Mouse (Mus musculus) midbrain, embryonic 15.5 days (tissue): ENCODE data around the gene Tceal1. TPM values are rescaled to one million over a fixed set of nuclear protein-coding genes. Genes with fewer than 3 reads are reported as not detected.
"Not testable (repeated sequence)": the region's sequence is repeated elsewhere in the genome, so short reads cannot be mapped to it uniquely, and the experiment has no call there.

Experiments
- ATAC-seq: fragments of 200-750 bp; cut with Nextera tagmentation; replicated peaks from 2 replicates; pipeline ENCODE4 v1.8.0; 2017; ENCODE audit warnings: moderate TSS enrichment
- H3K27ac ChIP-seq: fragments of 300-500 bp; sonication (generic); 2 replicates; pipeline ENCODE4 v1.5.1; 2015; ENCODE audit warnings: mild to moderate bottlenecking, inconsistent platforms
- H3K27me3 ChIP-seq: fragments of 300-500 bp; sonication (generic); replicated peaks from 2 replicates; pipeline ENCODE4 v1.6.1; 2015; ENCODE audit warnings: inconsistent platforms
- H3K36me3 ChIP-seq: fragments of 300-500 bp; sonication (generic); replicated peaks from 2 replicates; pipeline ENCODE4 v1.6.1; 2015; ENCODE audit warnings: inconsistent platforms
- H3K4me1 ChIP-seq: fragments of 300-500 bp; sonication (generic); 2 replicates; pipeline ENCODE4 v1.6.1; 2015; ENCODE audit warnings: inconsistent platforms
- H3K4me2 ChIP-seq: fragments of 300-500 bp; sonication (generic); 2 replicates; pipeline ENCODE4 v1.6.1; 2015; ENCODE audit warnings: inconsistent platforms, mild to moderate bottlenecking, moderate library complexity
- H3K4me3 ChIP-seq: fragments of 300-500 bp; sonication (generic); 2 replicates; pipeline ENCODE4 v1.5.1; 2015; ENCODE audit warnings: mild to moderate bottlenecking, inconsistent platforms
- H3K9ac ChIP-seq: fragments of 300-500 bp; sonication (generic); 2 replicates; pipeline ENCODE4 v1.6.1; 2015; ENCODE audit warnings: mild to moderate bottlenecking, inconsistent platforms
- H3K9me3 ChIP-seq: fragments of 300-500 bp; sonication (generic); 2 replicates; pipeline ENCODE4 v1.6.1; 2016; ENCODE audit warnings: inconsistent platforms
- WGBS: fragments of 180-500 bp; shearing (Covaris S2); methylation state at CpG from one replicate; pipeline ENCODE4 v1.1.7; 2015; ENCODE audit warnings: mixed read lengths; 5-methylcytosine and 5-hydroxymethylcytosine counted together
- polyA plus RNA-seq: library from polyadenylated mRNA; unstranded; fragments of >200 nt; fragmentation: Nextera tagmentation; extraction: Ambion mirVana; gene quantifications from 2 replicates; pipeline ENCODE4 v1.2.1, GENCODE M21; 2015

Gene Tceal1
- polyA plus RNA-seq = 21.3 and 22.1 TPM in 2 replicates

DNA sequence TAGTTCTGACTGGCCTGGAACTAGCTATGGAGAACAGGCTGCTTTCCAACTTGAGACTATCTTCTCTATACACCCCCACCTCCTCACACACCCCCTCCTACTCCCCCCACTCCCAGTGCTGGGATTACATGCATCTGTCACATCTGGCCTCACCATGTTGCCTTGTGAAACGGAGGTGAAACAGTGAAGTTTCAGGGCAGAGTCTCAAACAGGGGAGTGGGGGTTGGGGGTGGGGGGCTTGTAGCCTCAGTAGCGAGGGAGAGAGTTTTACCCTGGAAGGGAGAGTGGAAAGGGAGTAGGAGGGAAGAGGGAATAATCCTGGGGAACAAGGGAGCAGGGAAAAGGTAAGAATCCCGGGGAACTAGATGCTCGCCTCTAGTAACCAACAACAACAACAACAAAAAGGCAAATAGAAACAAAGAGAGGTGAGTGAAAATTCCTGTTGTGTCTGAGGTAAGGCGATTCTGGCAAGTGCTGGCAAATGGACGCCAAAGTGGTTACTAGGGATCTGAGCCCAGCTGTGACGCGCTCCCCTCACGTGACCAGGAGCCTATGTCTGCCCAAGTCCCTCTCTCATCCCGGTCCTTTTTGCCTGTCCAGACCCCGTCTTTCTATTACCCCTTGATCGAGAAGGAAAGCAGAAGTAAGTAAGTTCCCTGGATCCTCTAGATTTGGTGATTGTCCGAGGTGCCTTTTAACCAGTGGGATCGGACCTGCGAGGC, at the start of gene Tceal1:
Gene Tceal1, plus strand, starts transcription at position 537 of the 722 bp plus-strand sequence.
- Histone ChIP-seq H3K4me2 (peak within 1 kb of the TSS; percentile 60), H3K36me3 (no peaks in the 10 kb centered on the region), H3K9ac (peak within 1 kb of the TSS; percentile 57), H3K9me3 (no peaks in the 10 kb centered on the region), H3K27ac (peak within 1 kb of the TSS; percentile 92), H3K4me3 (peak within 1 kb of the TSS; percentile 49), H3K27me3 (no peaks in the 10 kb centered on the region), H3K4me1 (0 out of 2 replicates have a peak, but pooled peaks cover 5% of the 10 kb centered on the region)
- 34% methylated on average over 15 of the region's 15 CpGs for WGBS
- peak; percentile 98 for ATAC-seq

DNA sequence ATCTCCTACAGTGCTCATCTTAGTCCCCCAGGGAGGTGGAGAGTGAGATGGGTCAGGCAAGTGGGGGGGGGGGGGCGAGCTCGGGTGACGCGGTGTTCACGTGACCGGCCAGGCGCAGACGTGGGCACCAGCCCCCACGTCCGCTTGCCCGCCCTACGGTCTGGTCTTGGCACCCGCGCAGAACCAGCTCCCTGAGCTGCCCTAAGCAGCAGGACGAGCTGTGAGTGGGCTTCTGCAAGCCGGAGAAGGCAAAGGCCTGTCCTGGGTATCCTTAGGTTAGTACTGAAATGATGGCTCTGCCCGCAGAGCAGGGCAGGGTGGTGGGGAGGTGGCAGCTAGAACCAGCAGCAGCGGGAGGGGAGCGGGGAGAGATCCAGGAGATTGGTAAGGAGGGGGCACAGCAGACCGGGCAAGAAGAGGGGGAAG, 41.5 kb upstream of the Tceal1 start:
- Histone ChIP-seq H3K4me2 (peak overlapping the region; percentile 54), H3K27ac (peak overlapping the region; percentile 82), H3K9ac (peak overlapping the region; percentile 65), H3K9me3 (no peaks in the 10 kb centered on the region), H3K36me3 (no peaks in the 10 kb centered on the region), H3K4me1 (no peaks in the 10 kb centered on the region), H3K4me3 (peak overlapping the region; percentile 56), H3K27me3 (no peaks in the 10 kb centered on the region)
- ATAC-seq = peak; percentile 93
- 38% methylated on average over 15 of the region's 20 CpGs for WGBS

DNA sequence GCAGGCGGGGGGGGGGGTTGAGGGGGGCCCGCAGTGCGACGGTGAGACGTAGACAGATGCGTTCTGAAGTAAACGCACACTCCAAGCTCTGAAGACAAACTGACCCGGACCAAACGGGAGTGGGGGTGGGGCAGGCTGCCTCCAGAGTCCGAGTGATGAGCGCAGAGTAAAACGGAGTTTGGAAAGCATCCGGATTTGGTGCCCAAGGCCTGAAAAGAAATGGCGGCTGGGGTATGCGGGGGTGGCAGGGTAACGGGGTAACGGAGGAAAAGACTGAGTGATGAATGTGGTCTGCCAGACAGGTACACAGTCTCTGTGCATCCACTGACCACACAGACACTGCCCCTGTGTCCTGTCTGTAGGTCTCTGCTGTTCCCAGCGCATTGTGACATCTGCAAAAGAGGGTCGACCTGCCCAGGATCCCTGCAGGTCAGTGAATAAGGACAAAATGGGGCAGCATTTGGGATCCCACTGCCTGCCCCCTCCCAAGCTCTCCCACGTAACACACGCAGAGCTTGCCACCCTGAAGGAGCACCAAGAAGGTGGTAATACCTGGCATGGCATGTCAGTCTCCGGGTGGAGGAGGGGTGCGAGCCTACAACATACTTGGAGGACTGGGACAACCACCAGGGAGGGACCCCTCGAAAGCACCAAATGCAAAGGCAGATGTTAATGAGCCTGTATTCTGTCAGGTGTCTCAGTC, 40.9 kb upstream of the Tceal1 start:
- WGBS = 29% methylated on average over 24 of the region's 24 CpGs
- Histone ChIP-seq H3K4me3 (peak overlapping the region; percentile 56), H3K4me2 (peak overlapping the region; percentile 54), H3K27ac (peak overlapping the region; percentile 82), H3K9ac (peak overlapping the region; percentile 65)
- ATAC-seq = peak; percentile 83
- H3K27me3 ChIP-seq, H3K4me1 ChIP-seq, H3K9me3 ChIP-seq, H3K36me3 ChIP-seq: not testable (repeated sequence)

DNA sequence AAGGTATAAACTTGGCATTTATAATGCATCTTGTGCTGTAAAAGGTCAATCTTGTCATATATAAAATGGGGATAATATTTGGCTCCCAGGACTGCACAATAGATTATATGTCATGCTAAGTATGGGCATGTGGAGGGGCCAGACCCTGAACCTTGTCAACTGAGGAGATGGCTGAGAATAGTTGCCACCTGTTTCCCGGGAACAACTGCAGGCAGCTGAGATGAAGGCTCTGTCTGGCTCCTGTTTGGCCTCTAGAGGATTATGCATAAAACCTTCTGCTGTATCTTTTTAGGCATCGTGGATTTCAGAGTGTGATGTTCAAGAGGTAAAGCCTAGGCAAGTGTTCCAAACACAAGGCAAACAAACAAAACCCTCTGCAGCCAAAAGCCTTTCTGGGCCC, 39.0 kb upstream of the Tceal1 start:
- H3K4me1 ChIP-seq = no peaks in the 10 kb centered on the region
- H3K27me3 ChIP-seq = no peaks in the 10 kb centered on the region
- no peak overlapping the region for H3K27ac ChIP-seq
- H3K9me3 ChIP-seq = no peaks in the 10 kb centered on the region
- no peak overlapping the region for H3K9ac ChIP-seq
- no peak for ATAC-seq
- H3K4me2 ChIP-seq = no peak overlapping the region
- no peak overlapping the region for H3K4me3 ChIP-seq
- H3K36me3 ChIP-seq = no peaks in the 10 kb centered on the region
- WGBS = 46% methylated on average over 2 of the region's 2 CpGs

DNA sequence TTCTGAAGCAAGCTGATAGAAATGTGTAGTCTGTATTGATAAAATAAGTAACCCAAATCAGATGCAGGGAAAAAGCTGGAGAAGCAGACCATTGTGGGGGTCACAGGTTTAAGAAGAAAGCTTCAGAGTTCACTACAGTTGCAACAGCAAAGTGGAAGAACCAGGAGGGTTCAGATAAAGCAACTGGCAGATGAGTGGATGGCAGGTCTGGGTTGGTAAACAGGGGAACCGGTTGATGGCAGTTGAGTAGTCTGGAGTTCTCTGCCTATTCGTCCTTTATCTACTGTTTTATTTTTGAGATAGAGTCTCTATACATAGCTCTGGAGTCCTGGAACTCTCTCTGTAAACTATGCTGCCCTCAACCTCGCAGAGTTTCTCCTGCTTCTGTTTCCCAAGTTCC, 26.8 kb upstream of the Tceal1 start:
- H3K27me3 ChIP-seq = no peaks in the 10 kb centered on the region
- no peak overlapping the region for H3K27ac ChIP-seq
- no peak overlapping the region for H3K9ac ChIP-seq
- ATAC-seq = no peak
- no peaks in the 10 kb centered on the region for H3K4me1 ChIP-seq
- WGBS = 79% methylated on average over 3 of the region's 3 CpGs
- H3K36me3 ChIP-seq = no peaks in the 10 kb centered on the region
- no peak overlapping the region for H3K4me3 ChIP-seq
- no peaks in the 10 kb centered on the region for H3K9me3 ChIP-seq
- H3K4me2 ChIP-seq = no peak overlapping the region

DNA sequence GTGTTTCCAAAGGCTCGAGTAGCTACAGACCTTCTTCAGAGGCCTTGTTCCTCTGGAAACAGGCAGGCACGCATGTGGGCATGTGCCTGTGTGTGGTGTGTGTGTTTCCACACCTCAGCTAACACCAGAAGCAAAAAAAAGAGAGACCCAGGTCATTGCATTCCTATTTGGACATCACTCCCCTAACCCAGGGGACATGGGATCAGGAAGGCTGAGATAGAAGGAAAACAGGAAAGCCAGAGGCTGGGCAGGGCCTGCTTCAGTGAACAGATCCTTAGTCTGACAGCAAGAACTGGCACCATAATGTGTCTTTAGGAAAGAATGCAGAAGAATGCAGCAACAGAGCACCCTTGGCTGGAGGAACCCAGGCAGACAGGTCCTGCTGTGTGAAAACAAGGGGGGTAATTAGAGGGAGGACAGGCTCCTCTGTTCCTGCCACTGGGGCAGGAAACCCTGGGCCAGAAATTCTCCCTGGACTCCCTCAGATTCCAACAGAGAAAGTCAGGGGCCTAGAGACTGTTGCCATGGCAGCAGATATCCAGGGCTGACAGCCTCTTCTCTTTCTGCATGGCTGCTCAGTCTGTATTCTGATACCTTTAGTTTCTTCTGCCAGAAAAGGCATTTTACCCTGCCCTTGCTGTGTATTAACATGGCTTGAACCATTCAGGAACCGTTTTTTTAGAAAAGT, 16.0 kb upstream of the Tceal1 start:
- not testable (repeated sequence) for H3K4me3 ChIP-seq, H3K4me1 ChIP-seq, H3K27me3 ChIP-seq, H3K9me3 ChIP-seq, H3K9ac ChIP-seq, H3K36me3 ChIP-seq, H3K4me2 ChIP-seq
- ATAC-seq = peak; percentile 95
- WGBS = 31% methylated on average over 3 of the region's 3 CpGs
- peak overlapping the region; percentile 75 for H3K27ac ChIP-seq

DNA sequence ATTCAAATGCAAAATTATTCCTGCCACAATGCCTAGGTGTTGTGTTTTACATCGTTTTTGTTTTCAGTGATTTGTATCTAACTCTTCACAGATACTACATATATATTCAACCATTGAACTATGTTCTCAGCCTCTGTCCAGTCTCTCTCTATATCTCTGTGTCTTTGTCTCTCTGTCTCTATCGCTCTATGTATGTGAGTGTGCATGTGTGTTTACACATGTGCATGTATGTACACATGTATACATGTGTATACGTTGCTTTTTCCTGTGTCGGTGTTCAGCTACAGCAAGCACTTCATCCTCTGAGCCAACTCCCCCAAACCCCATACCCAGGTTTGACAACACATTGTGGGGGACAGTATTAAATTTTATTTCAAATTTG, 15.5 kb upstream of the Tceal1 start:
- 52% methylated on average over 4 of the region's 4 CpGs for WGBS
- no peaks in the 10 kb centered on the region for H3K36me3 ChIP-seq
- no peaks in the 10 kb centered on the region for H3K9me3 ChIP-seq
- ATAC-seq = peak; percentile 58
- peak overlapping the region; percentile 71 for H3K27ac ChIP-seq
- H3K4me2 ChIP-seq = no peak overlapping the region
- H3K4me3 ChIP-seq = no peak overlapping the region
- no peak overlapping the region for H3K9ac ChIP-seq
- 0 out of 2 replicates have a peak, but pooled peaks cover 4% of the 10 kb centered on the region for H3K4me1 ChIP-seq
- H3K27me3 ChIP-seq = no peaks in the 10 kb centered on the region

DNA sequence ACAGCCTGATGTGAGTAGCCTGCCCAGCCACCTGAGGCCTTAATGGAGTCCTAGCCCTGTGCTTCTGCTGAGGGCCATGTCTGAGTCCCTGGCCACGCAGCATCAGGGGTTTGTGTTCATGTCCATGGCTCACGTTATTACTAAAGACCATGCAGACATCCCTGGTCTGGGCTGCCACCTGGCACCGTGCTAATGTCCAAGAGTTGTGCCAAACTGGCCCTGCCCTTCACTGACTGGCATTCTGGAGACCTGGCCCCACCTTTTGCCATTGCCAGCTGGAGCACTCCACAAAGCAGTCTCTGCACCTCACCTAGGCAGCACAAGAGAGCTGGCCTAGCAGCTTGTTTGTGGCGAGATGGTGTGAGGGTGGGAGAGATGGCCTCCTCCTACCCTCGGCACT, 14.6 kb upstream of the Tceal1 start:
- Histone ChIP-seq H3K4me3 (no peak overlapping the region), H3K27ac (peak overlapping the region; percentile 25; the same call in 1 of the 2 replicates), H3K27me3 (no peaks in the 10 kb centered on the region), H3K9ac (no peak overlapping the region), H3K9me3 (no peaks in the 10 kb centered on the region), H3K4me1 (0 out of 2 replicates have a peak, but pooled peaks cover 4% of the 10 kb centered on the region), H3K36me3 (no peaks in the 10 kb centered on the region), H3K4me2 (no peak overlapping the region)
- peak; percentile 44; the same call in 1 of the 2 replicates for ATAC-seq
- WGBS = 82% methylated on average over 5 of the region's 5 CpGs

DNA sequence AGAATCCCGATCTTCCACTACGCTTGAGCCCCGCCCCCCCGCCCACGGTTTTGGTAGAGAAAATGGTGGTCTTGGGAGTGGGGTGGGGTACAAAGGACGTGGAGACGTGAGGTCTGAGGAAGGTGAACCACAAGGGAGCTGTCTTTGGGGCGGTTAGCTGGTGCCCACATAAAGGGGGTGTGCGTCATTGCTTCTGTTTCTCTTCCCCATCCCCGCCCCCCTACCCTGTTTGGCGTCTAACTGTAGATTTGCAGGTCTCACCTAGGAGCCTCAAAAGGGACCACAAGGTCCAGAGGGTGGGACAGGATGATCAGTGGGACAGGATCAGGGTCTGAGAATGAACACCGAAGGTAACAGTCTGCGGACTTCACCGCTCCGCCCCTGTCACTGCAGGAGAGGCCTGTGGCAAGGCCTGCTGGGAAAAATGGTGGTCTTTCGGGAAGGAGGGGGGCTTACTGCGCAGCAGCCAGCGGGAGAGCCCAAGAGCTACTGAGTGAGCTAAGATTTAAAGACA, 443 bp downstream of the Tceal1 start:
- Histone ChIP-seq H3K27me3 (no peaks in the 10 kb centered on the region), H3K27ac (peak overlapping the region; percentile 92), H3K4me3 (peak overlapping the region; percentile 49), H3K9me3 (no peaks in the 10 kb centered on the region), H3K36me3 (no peaks in the 10 kb centered on the region), H3K4me2 (peak overlapping the region; percentile 60), H3K9ac (peak overlapping the region; percentile 57), H3K4me1 (0 out of 2 replicates have a peak, but pooled peaks cover 5% of the 10 kb centered on the region)
- WGBS = 24% methylated on average over 18 of the region's 18 CpGs
- ATAC-seq = peak; percentile 91

DNA sequence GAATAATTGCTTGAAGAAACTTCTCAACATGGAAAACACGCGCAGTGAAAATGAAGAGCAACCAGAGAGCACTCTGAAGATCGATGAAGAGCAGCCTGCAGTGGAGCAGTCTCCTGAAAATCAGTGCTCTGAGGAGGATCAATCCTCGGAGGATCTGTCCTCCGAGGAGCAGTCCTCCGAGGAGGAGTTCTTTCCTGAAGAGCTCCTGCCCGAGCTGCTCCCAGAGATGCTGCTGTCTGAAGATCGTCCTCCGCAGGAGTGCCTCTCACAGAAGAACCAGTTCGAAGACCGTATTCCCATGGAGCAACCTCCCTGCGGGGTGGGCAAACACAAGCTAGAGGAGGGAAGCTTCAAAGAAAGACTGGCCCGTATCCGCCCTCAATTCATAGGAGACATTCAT, 1.0 kb downstream of the Tceal1 start:
- H3K36me3 ChIP-seq = no peaks in the 10 kb centered on the region
- ATAC-seq = peak; percentile 40
- no peaks in the 10 kb centered on the region for H3K9me3 ChIP-seq
- H3K4me1 ChIP-seq = 0 out of 2 replicates have a peak, but pooled peaks cover 5% of the 10 kb centered on the region
- no peaks in the 10 kb centered on the region for H3K27me3 ChIP-seq
- 26% methylated on average over 14 of the region's 14 CpGs for WGBS
- peak overlapping the region; percentile 92 for H3K27ac ChIP-seq
- H3K9ac ChIP-seq = peak overlapping the region; percentile 57
- peak overlapping the region; percentile 49 for H3K4me3 ChIP-seq
- H3K4me2 ChIP-seq = peak overlapping the region; percentile 60

DNA sequence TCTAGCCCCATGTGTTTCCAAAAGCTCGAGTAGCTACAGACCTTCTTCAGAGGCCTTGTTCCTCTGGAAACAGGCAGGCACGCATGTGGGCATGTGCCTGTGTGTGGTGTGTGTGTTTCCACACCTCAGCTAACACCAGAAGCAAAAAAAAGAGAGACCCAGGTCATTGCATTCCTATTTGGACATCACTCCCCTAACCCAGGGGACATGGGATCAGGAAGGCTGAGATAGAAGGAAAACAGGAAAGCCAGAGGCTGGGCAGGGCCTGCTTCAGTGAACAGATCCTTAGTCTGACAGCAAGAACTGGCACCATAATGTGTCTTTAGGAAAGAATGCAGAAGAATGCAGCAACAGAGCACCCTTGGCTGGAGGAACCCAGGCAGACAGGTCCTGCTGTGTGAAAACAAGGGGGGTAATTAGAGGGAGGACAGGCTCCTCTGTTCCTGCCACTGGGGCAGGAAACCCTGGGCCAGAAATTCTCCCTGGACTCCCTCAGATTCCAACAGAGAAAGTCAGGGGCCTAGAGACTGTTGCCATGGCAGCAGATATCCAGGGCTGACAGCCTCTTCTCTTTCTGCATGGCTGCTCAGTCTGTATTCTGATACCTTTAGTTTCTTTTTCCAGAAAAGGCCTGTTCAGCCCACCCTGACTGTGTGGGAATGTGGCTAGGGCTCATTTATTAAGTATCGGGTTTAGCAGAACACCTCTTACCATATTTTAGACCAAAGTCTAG, 7.1 kb downstream of the Tceal1 start:
- H3K36me3 ChIP-seq, H3K27me3 ChIP-seq, H3K4me2 ChIP-seq, H3K9ac ChIP-seq, H3K4me1 ChIP-seq, H3K9me3 ChIP-seq, H3K4me3 ChIP-seq: not testable (repeated sequence)
- ATAC-seq = peak; percentile 96
- H3K27ac ChIP-seq = peak overlapping the region; percentile 71
- WGBS = 30% methylated on average over 3 of the region's 3 CpGs
